Mouse (Mus musculus) kidney, postnatal 4 days (tissue): ENCODE measurements around the gene Perm1.

Experiments
- DNase-seq, 2 experiments: peaks; one replicate each; pipeline ENCODE4 v3.0.0; 2021; ENCODE audit warnings: mixed read lengths in 2 of 2

The Perm1 gene

GRCm38 (mm10) chr4:156200623-156201475 lies 14.8 kb upstream of the Perm1 start, which contains the start of gene Isg15:
Gene Isg15 (minus strand): TSS chr4:156200818.
- DNase-seq, result no peak

- DNase-seq, result no peak
Measured at GRCm38 (mm10) chr4:156202462-156202893, 13.2 kb upstream of the Perm1 start.

- DNase-seq, result peak; percentile 82 to 88
Measured at GRCm38 (mm10) chr4:156203001-156203412, 12.7 kb upstream of the Perm1 start, which contains the start of gene AW011738. Gene AW011738 (plus strand): TSS chr4:156203304.

GRCm38 (mm10) chr4:156203413-156204131 lies 12.1 kb upstream of the Perm1 start:
- peak; percentile 59 to 70 for DNase-seq

GRCm38 (mm10) chr4:156208872-156209271 lies 6.8 kb upstream of the Perm1 start:
- DNase-seq, result no peak

- DNase-seq, result no peak
Measured at GRCm38 (mm10) chr4:156209963-156210635, 5.6 kb upstream of the Perm1 start.

- no peak for DNase-seq
Measured at GRCm38 (mm10) chr4:156213134-156213533, 2.5 kb upstream of the Perm1 start.

- no peak for DNase-seq
Measured at GRCm38 (mm10) chr4:156216196-156216595, 528 bp downstream of the Perm1 start.

GRCm38 (mm10) chr4:156217022-156217669 lies 1.5 kb downstream of the Perm1 start:
- no peak for DNase-seq

- DNase-seq, result no peak
Measured at GRCm38 (mm10) chr4:156217838-156218237, 2.2 kb downstream of the Perm1 start.

GRCm38 (mm10) chr4:156219936-156220335 lies 4.3 kb downstream of the Perm1 start:
- no peak for DNase-seq

- DNase-seq, result no peak
Measured at GRCm38 (mm10) chr4:156224276-156224675, 8.6 kb downstream of the Perm1 start.

- DNase-seq, result peak in 1 of 2 experiments; percentile 46
Measured at GRCm38 (mm10) chr4:156227752-156228392, 12.2 kb downstream of the Perm1 start.

GRCm38 (mm10) chr4:156228393-156229024 lies 12.8 kb downstream of the Perm1 start:
- peak in 1 of 2 experiments; percentile 52 for DNase-seq

GRCm38 (mm10) chr4:156234021-156234501 lies 18.4 kb downstream of the Perm1 start:
- DNase-seq, result peak; percentile 50 to 66

GRCm38 (mm10) chr4:156234701-156235213 lies 19.1 kb downstream of the Perm1 start, which contains the start of gene Plekhn1:
Gene Plekhn1 (minus strand): TSS chr4:156234857.
- peak; percentile 85 to 91 for DNase-seq

- peak in 1 of 2 experiments; percentile 53 for DNase-seq
Measured at GRCm38 (mm10) chr4:156235360-156235770, 19.7 kb downstream of the Perm1 start.

GRCm38 (mm10) chr4:156235808-156236533 lies 20.3 kb downstream of the Perm1 start, which contains the start of gene Noc2l:
Gene Noc2l (plus strand): TSS chr4:156236010.
- DNase-seq, result peak; percentile 94 to 96

GRCm38 (mm10) chr4:156236651-156237447 lies 21.2 kb downstream of the Perm1 start:
- no peak for DNase-seq
